Mouse (Mus musculus): Measurements from ENCODE around the gene Defb13. TPM values are rescaled to one million over a fixed set of nuclear protein-coding genes. Genes with fewer than 3 reads are reported as not detected.
"Not testable (repeated sequence)": the region's sequence is repeated elsewhere in the genome, so short reads cannot be mapped to it uniquely, and the experiment has no call there.

Defb13 gene
- total RNA-seq (2014; fragmentation: Nextera tagmentation) (not detected in 2 replicates), total RNA-seq (2017) (not detected in 2 replicates), polyA plus RNA-seq (2012) (not detected in 2 replicates)

DNA sequence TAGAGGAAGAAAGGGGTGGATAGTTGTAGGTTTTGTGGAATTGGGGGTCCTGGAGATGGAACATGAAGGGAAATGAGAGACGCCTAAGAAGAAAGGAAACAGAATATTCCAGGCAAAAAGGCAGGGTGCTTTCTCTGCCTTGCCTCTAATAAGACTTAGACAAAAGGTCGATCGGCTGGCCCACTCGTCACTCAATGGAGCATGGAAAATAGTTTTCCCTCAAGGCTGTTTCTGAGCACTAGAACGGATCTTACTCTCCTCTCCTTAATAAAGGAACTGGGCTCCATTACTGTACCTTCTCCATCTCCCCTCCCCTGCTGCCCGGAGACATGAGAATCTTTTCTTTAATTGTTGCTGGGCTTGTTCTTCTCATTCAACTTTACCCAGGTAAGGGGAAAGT, at the start of gene Defb13:
Defb13 (plus strand) TSS at position 301 of the 400 bp plus-strand sequence.
- TF ChIP-seq GATA2 (IDR thresholded peaks at IDR 0.05; ENCODE audit: borderline replicate concordance, low read depth, low read length), result no peak
- TF ChIP-seq TAL1 (conservative IDR thresholded peaks at IDR 0.05; ENCODE audit: low read depth, low read length), result no peak
- no peak for TF ChIP-seq POLR2AphosphoS5 (IDR thresholded peaks at IDR 0.05; ENCODE audit: insufficient replicate concordance, low read depth, low read length)
- no peak for TF ChIP-seq CTCF (IDR thresholded peaks at IDR 0.05; ENCODE audit: low read depth, low read length)
- TF ChIP-seq GATA1 (IDR thresholded peaks at IDR 0.05; ENCODE audit: borderline replicate concordance, low read length), result no peak
- DNase-seq (ENCODE audit: low spot score) (no peak), ATAC-seq (ENCODE audit: extremely low read depth, insufficient number of reproducible peaks, low FRiP score, poor library complexity, severe bottlenecking) (no peak)
- Histone ChIP-seq H3K9me3 (replicated peaks) (no peaks in the 10 kb centered on the region), H3K27me3 (ENCODE audit: insufficient read depth, low read length) (peaks cover 11% of the 10 kb centered on the region), H3K4me1 (ENCODE audit: insufficient read depth, low read depth, low read length) (no peaks in the 10 kb centered on the region), H3K4me3 (ENCODE audit: low read depth, low read length) (no peak within 1 kb of the TSS), H3K36me3 (replicated peaks) (no peaks in the 10 kb centered on the region)

DNA sequence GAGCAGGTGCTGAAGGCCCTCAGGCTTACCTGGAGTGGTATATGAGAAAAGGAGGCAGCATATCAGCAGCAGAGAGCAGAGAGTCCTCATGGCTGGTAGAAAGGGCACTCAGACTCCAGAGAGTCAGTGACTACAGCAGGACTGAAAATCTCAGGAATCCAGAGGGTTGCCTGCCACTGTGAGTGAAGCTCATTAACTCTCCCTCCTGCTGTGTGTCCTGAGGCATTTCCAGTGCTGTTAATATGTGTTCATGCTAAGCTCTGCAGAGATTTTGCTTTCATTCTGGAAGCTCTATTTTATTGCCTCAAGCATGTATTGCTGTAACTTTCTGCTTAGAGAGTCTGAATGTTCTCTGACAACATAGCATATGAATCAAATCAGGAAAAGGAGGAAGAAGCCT, 40.3 kb upstream of the Defb13 start, which contains the start of gene Defb11:
Defb11 (minus strand) TSS at position 123 of the 400 bp plus-strand sequence.
- H3K36me3 ChIP-seq (replicated peaks); H3K4me1 ChIP-seq (ENCODE audit: insufficient read depth, low read depth, low read length); H3K4me3 ChIP-seq (ENCODE audit: low read depth, low read length); DNase-seq (ENCODE audit: low spot score); H3K27me3 ChIP-seq (ENCODE audit: insufficient read depth, low read length); ATAC-seq (ENCODE audit: extremely low read depth, insufficient number of reproducible peaks, low FRiP score, poor library complexity, severe bottlenecking); H3K9me3 ChIP-seq (replicated peaks): not testable (repeated sequence)

DNA sequence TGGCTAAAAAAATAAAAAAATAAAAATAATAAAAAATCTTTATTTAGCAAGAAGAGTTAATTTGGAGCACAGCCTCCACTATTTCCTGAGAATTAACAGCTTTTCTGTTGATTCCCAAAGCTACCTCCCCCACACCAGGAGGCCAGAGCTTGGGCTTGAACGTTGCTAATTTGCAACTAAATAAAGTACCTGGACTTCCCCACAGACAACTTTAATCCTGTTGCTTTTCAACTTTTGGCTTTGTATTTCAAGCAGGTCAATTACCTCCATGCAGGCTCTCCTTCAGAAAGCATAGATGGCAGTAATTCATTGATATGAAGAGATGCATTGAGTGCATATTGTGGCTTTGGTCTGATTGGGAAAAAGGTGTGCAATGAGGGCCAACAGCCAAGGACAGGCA, 34.6 kb upstream of the Defb13 start:
- ATAC-seq (ENCODE audit: extremely low read depth, insufficient number of reproducible peaks, low FRiP score, poor library complexity, severe bottlenecking), result no peak
- DNase-seq (ENCODE audit: low spot score), result no peak
- no peaks in the 10 kb centered on the region for H3K4me1 ChIP-seq (ENCODE audit: insufficient read depth, low read depth, low read length)
- no peaks in the 10 kb centered on the region for H3K36me3 ChIP-seq (replicated peaks)
- H3K27me3 ChIP-seq (ENCODE audit: insufficient read depth, low read length), result peaks cover 6% of the 10 kb centered on the region; the same call in 1 of the 2 replicates
- no peaks in the 10 kb centered on the region for H3K9me3 ChIP-seq (replicated peaks)
- no peak overlapping the region for H3K4me3 ChIP-seq (ENCODE audit: low read depth, low read length)
- TF ChIP-seq CTCF (IDR thresholded peaks at IDR 0.05; ENCODE audit: low read depth, low read length) (no peak), GATA1 (IDR thresholded peaks at IDR 0.05; ENCODE audit: borderline replicate concordance, low read length) (no peak), TAL1 (conservative IDR thresholded peaks at IDR 0.05; ENCODE audit: low read depth, low read length) (no peak), GATA2 (IDR thresholded peaks at IDR 0.05; ENCODE audit: borderline replicate concordance, low read depth, low read length) (no peak), POLR2AphosphoS5 (IDR thresholded peaks at IDR 0.05; ENCODE audit: insufficient replicate concordance, low read depth, low read length) (no peak)

DNA sequence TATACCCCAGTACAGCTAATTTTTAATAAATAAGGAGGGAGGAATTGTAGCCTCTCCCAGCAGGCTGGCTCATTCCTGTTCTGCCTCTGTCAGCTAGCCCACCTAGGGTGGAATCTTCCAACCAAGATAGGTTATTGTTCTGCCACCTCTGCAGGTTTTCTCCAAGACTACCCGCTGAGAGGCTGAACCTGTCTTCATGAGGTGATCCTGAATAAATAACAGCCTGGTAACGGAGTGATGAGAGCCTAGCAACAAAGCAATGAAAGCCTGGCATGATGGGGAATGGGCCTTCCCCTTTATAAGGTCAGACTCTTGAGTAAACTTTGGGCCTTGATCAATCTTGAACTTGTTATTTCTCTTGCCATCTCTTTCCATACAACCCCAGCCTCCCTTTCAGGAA, 34.0 kb upstream of the Defb13 start:
- ATAC-seq (ENCODE audit: extremely low read depth, insufficient number of reproducible peaks, low FRiP score, poor library complexity, severe bottlenecking) (no peak), DNase-seq (ENCODE audit: low spot score) (no peak)
- no peaks in the 10 kb centered on the region for H3K9me3 ChIP-seq (replicated peaks)
- H3K4me3 ChIP-seq (ENCODE audit: low read depth, low read length), result no peak overlapping the region
- TF ChIP-seq GATA1 (IDR thresholded peaks at IDR 0.05; ENCODE audit: borderline replicate concordance, low read length) (no peak), CTCF (IDR thresholded peaks at IDR 0.05; ENCODE audit: low read depth, low read length) (no peak), TAL1 (conservative IDR thresholded peaks at IDR 0.05; ENCODE audit: low read depth, low read length) (no peak), POLR2AphosphoS5 (IDR thresholded peaks at IDR 0.05; ENCODE audit: insufficient replicate concordance, low read depth, low read length) (no peak), GATA2 (IDR thresholded peaks at IDR 0.05; ENCODE audit: borderline replicate concordance, low read depth, low read length) (no peak)
- no peaks in the 10 kb centered on the region for H3K36me3 ChIP-seq (replicated peaks)
- H3K27me3 ChIP-seq (ENCODE audit: insufficient read depth, low read length), result peaks cover 6% of the 10 kb centered on the region; the same call in 1 of the 2 replicates
- no peaks in the 10 kb centered on the region for H3K4me1 ChIP-seq (ENCODE audit: insufficient read depth, low read depth, low read length)

DNA sequence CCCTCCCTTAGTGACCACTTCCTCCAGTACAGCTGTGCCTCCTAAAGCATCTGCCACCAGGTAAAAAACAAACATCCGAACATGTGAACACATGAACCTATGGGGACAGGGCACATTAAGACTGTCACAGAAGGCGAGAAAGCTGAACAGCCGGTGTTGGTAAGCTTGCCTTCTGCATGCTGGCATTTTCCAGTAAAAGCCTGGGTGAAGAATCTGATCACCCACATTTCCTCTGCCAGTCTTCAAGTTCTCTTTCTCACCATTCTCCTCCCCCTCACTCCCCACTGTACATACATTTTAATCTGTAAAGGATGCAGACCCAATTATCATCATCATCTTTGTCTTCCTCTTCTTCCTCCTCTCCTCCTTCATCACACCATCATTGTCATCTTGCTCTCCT, 30.9 kb upstream of the Defb13 start:
- Histone ChIP-seq H3K4me1 (ENCODE audit: insufficient read depth, low read depth, low read length) (no peaks in the 10 kb centered on the region), H3K36me3 (replicated peaks) (no peaks in the 10 kb centered on the region), H3K9me3 (replicated peaks) (no peaks in the 10 kb centered on the region), H3K27me3 (ENCODE audit: insufficient read depth, low read length) (peaks cover 6% of the 10 kb centered on the region), H3K4me3 (ENCODE audit: low read depth, low read length) (no peak overlapping the region)
- DNase-seq (ENCODE audit: low spot score) (no peak), ATAC-seq (ENCODE audit: extremely low read depth, insufficient number of reproducible peaks, low FRiP score, poor library complexity, severe bottlenecking) (no peak)
- TF ChIP-seq GATA1 (IDR thresholded peaks at IDR 0.05; ENCODE audit: borderline replicate concordance, low read length), result no peak
- TF ChIP-seq POLR2AphosphoS5 (IDR thresholded peaks at IDR 0.05; ENCODE audit: insufficient replicate concordance, low read depth, low read length), result no peak
- TF ChIP-seq CTCF (IDR thresholded peaks at IDR 0.05; ENCODE audit: low read depth, low read length), result no peak
- TF ChIP-seq GATA2 (IDR thresholded peaks at IDR 0.05; ENCODE audit: borderline replicate concordance, low read depth, low read length), result no peak

DNA sequence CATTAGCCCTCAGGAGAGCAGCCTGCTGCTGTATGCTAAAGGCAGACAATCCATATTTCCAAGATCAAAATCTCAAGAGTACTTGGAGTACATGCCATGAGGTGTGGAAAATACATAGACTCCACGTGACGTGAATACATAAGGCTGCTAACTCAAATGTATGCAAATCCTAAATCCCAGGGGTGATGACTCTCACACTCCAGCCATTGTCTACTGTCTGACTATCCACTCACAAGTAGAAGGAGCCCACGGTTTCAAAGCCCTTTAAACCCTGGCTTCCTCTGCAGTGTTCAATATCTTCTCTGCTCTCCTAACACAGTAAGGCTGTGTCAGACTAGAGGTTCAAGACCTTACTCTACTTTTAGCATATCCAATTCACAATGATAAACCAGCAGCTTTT, 15.8 kb upstream of the Defb13 start:
- not testable (repeated sequence) for DNase-seq (ENCODE audit: low spot score); H3K4me3 ChIP-seq (ENCODE audit: low read depth, low read length); H3K36me3 ChIP-seq (replicated peaks); H3K4me1 ChIP-seq (ENCODE audit: insufficient read depth, low read depth, low read length); ATAC-seq (ENCODE audit: extremely low read depth, insufficient number of reproducible peaks, low FRiP score, poor library complexity, severe bottlenecking); H3K9me3 ChIP-seq (replicated peaks); H3K27me3 ChIP-seq (ENCODE audit: insufficient read depth, low read length)

DNA sequence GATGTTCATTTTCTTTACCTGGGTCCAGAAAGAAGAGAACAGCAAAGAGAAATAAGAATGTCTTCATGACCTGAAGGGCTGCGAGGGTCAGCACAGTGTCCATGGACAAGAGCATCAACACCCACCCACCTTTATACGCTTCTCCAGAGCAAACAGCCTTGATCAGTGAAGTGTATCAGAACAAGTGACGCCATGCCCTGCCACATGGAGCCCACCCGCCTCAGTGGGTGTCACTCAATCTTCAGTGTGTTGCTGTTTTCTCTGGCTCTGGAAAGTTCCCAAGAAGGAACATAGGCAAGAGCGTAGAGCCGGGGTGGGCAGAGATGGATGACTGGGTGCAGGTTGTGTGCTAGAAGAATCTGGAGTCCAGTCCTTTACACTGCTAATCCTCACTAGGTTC, 14.0 kb upstream of the Defb13 start, which contains the start of gene Defb15:
Defb15 (minus strand) TSS at position 101 of the 400 bp plus-strand sequence.
- H3K9me3 ChIP-seq (replicated peaks), result no peaks in the 10 kb centered on the region
- TF ChIP-seq GATA2 (IDR thresholded peaks at IDR 0.05; ENCODE audit: borderline replicate concordance, low read depth, low read length) (no peak), GATA1 (IDR thresholded peaks at IDR 0.05; ENCODE audit: borderline replicate concordance, low read length) (no peak), POLR2AphosphoS5 (IDR thresholded peaks at IDR 0.05; ENCODE audit: insufficient replicate concordance, low read depth, low read length) (no peak), TAL1 (conservative IDR thresholded peaks at IDR 0.05; ENCODE audit: low read depth, low read length) (no peak), CTCF (IDR thresholded peaks at IDR 0.05; ENCODE audit: low read depth, low read length) (no peak)
- no peaks in the 10 kb centered on the region for H3K36me3 ChIP-seq (replicated peaks)
- H3K4me3 ChIP-seq (ENCODE audit: low read depth, low read length), result no peak within 1 kb of the TSS
- H3K4me1 ChIP-seq (ENCODE audit: insufficient read depth, low read depth, low read length), result no peaks in the 10 kb centered on the region
- DNase-seq (ENCODE audit: low spot score) (no peak), ATAC-seq (ENCODE audit: extremely low read depth, insufficient number of reproducible peaks, low FRiP score, poor library complexity, severe bottlenecking) (no peak)
- no peaks in the 10 kb centered on the region for H3K27me3 ChIP-seq (ENCODE audit: insufficient read depth, low read length)

DNA sequence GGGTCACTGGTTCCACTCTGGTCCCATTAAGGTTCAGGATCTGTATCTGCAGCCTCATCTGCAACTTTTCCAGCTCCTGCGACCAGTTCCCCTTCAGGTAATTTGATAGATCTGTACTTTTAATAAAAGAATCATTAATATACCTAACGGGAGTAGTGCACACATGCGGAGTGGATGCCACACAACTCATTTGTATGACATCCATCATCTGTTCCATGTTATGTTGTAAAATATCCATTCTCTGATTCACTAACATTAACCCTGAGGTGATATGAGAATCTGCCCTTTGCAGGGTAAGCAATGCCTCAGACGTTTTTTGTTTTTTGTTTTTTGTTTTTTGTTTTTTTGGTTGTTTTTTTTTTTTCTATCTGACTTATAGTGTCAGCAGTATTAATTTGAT, 8.5 kb upstream of the Defb13 start, which contains the start of gene Defb35:
Defb35 (plus strand) TSS at position 301 of the 400 bp plus-strand sequence.
- not testable (repeated sequence) for H3K9me3 ChIP-seq (replicated peaks); H3K36me3 ChIP-seq (replicated peaks); DNase-seq (ENCODE audit: low spot score); H3K4me3 ChIP-seq (ENCODE audit: low read depth, low read length); H3K27me3 ChIP-seq (ENCODE audit: insufficient read depth, low read length); H3K4me1 ChIP-seq (ENCODE audit: insufficient read depth, low read depth, low read length); ATAC-seq (ENCODE audit: extremely low read depth, insufficient number of reproducible peaks, low FRiP score, poor library complexity, severe bottlenecking)

Data from G1E (cell line).